8 mouse cellular contexts compared by ENCODE assay signal in genomic region chr1:75315456-75316365, GRCm38 (mm10). TPM values are rescaled to one million over a fixed set of nuclear protein-coding genes. Genes with fewer than 3 reads are reported as not detected.
A peak's percentile ranks its signal among the peaks of the same experiment; 100 is the strongest.
DNase-seq lines count a peak whose midpoint lies in the region; ATAC-seq and TF ChIP-seq lines count a peak whose summit lies in the region.

No protein-coding gene starts in this region.

- no peak for TF ChIP-seq POLR2A in kidney, adult 2 months (IDR thresholded peaks at IDR 0.05; ENCODE audit: low read depth, low read length)
- no peak for TF ChIP-seq POLR2A in cerebellum, adult 2 months (IDR thresholded peaks at IDR 0.05; ENCODE audit: borderline replicate concordance, insufficient read depth, low read length)

- no peaks in the 10 kb centered on the region for H3K4me1 ChIP-seq in kidney, adult 2 months (ENCODE audit: control insufficient read depth, insufficient read depth, low read length)
- H3K4me1 ChIP-seq in cerebellum, adult 2 months (ENCODE audit: control insufficient read depth, insufficient read depth, low read length), result no peaks in the 10 kb centered on the region
- H3K4me1 ChIP-seq in hindbrain, embryonic 12.5 days, result peaks cover 9% of the 10 kb centered on the region
- H3K4me1 ChIP-seq in midbrain, embryonic 11.5 days (ENCODE audit: control insufficient read depth, insufficient read depth, low read length), result peaks cover 9% of the 10 kb centered on the region

- no peaks in the 10 kb centered on the region for H3K9me3 ChIP-seq in hindbrain, embryonic 12.5 days (replicated peaks)
- H3K9me3 ChIP-seq in midbrain, embryonic 11.5 days (ENCODE audit: control insufficient read depth, low read length), result no peaks in the 10 kb centered on the region

- 83% methylated on average over 29 of the region's 29 CpGs for WGBS in kidney, adult 2 months
- 88% methylated on average over 29 of the region's 29 CpGs for WGBS in cerebellum, adult 2 months
- 86% methylated on average over 29 of the region's 29 CpGs for WGBS in hindbrain, embryonic 12.5 days
- 87% methylated on average over 29 of the region's 29 CpGs for whole genome bisulfite sequencing in midbrain, embryonic 11.5 days

- peak overlapping the region; percentile 78 for H3K4me3 ChIP-seq in kidney, adult 2 months (ENCODE audit: insufficient read depth, low read depth, low read length)
- peak overlapping the region; percentile 80 for H3K4me3 ChIP-seq in cerebellum, adult 2 months (replicated peaks; ENCODE audit: insufficient read depth, low read depth, low read length)
- H3K4me3 ChIP-seq in hindbrain, embryonic 12.5 days, result peak overlapping the region; percentile 69
- peak overlapping the region; percentile 58 for H3K4me3 ChIP-seq in midbrain, embryonic 11.5 days (ENCODE audit: low read depth, low read length)

- H3K36me3 ChIP-seq in kidney, adult 2 months (ENCODE audit: control insufficient read depth, insufficient read depth, low read length), result no peaks in the 10 kb centered on the region
- peaks cover 45% of the 10 kb centered on the region for H3K36me3 ChIP-seq in hindbrain, embryonic 12.5 days
- peaks cover 8% of the 10 kb centered on the region for H3K36me3 ChIP-seq in midbrain, embryonic 11.5 days (ENCODE audit: control insufficient read depth, insufficient read depth, low read length)

- peak overlapping the region; percentile 79 for H3K4me2 ChIP-seq in hindbrain, embryonic 12.5 days (replicated peaks)
- peak overlapping the region; percentile 77 for H3K4me2 ChIP-seq in midbrain, embryonic 11.5 days

- no peak for DNase-seq in kidney, adult 2 months
- DNase-seq in kidney, postnatal 25 days, result no peak
- DNase-seq in cerebellum, adult 2 months, result peak in 1 of 2 experiments; percentile 29
- DNase-seq in midbrain, embryonic 11.5 days (ENCODE audit: low spot score, missing footprints), result no peak
- no peak for DNase-seq in layer of hippocampus, postnatal 36 days
- DNase-seq in embryo, embryonic 10 days (ENCODE audit: low spot score), result no peak
- no peak for DNase-seq in spleen, postnatal 4 days (ENCODE audit: low spot score in 2 of 2)

- H3K27me3 ChIP-seq in kidney, adult 2 months (replicated peaks; ENCODE audit: control insufficient read depth, insufficient read depth, low read length), result no peaks in the 10 kb centered on the region
- H3K27me3 ChIP-seq in cerebellum, adult 2 months (ENCODE audit: control insufficient read depth, insufficient read depth, low read length), result no peaks in the 10 kb centered on the region
- no peaks in the 10 kb centered on the region for H3K27me3 ChIP-seq in hindbrain, embryonic 12.5 days
- H3K27me3 ChIP-seq in midbrain, embryonic 11.5 days (ENCODE audit: control insufficient read depth, insufficient read depth, low read length), result no peaks in the 10 kb centered on the region

- no peak for ATAC-seq in hindbrain, embryonic 12.5 days (ENCODE audit: low FRiP score)
- ATAC-seq in midbrain, embryonic 11.5 days (ENCODE audit: low FRiP score), result no peak

- no peak overlapping the region for H3K27ac ChIP-seq in kidney, adult 2 months (ENCODE audit: insufficient read depth, low read depth, low read length)
- H3K27ac ChIP-seq in cerebellum, adult 2 months (ENCODE audit: insufficient read depth, low read length), result no peak overlapping the region
- H3K27ac ChIP-seq in hindbrain, embryonic 12.5 days, result 0 out of 2 replicates have a peak overlapping the region, but pooled peaks have one; percentile 94
- H3K27ac ChIP-seq in midbrain, embryonic 11.5 days (ENCODE audit: low read depth, low read length), result no peak overlapping the region

- H3K9ac ChIP-seq in hindbrain, embryonic 12.5 days, result peak overlapping the region; percentile 73
- peak overlapping the region; percentile 79 for H3K9ac ChIP-seq in midbrain, embryonic 11.5 days (ENCODE audit: low read length)

- TF ChIP-seq CTCF in kidney, adult 2 months (conservative IDR thresholded peaks at IDR 0.05; ENCODE audit: insufficient read depth, insufficient read length, low read depth, low read length), result no peak
- TF ChIP-seq CTCF in cerebellum, adult 2 months (IDR thresholded peaks at IDR 0.05; ENCODE audit: borderline replicate concordance, insufficient read depth, low read depth, low read length), result no peak

RNA-seq across cellular contexts. Expression of gene Dnpep, which starts 2.1 kb away (rescaled TPM):
- polyA plus RNA-seq in kidney, adult 2 months (2012; rRNA removed), result 117 and 124 TPM in 2 replicates
- 87.0 and 87.1 TPM in 2 replicates for polyA plus RNA-seq in cerebellum, adult 2 months (2012; rRNA removed)
- polyA plus RNA-seq in hindbrain, embryonic 12.5 days (2016; fragmentation: Nextera tagmentation; extraction: Ambion mirVana), result 173 and 175 TPM in 2 replicates
- polyA plus RNA-seq in midbrain, embryonic 11.5 days (2014; fragmentation: Nextera tagmentation; extraction: Ambion mirVana), result 149 TPM in 2 replicates
- 10 to 100 TPM; 39.4 to 46.7 TPM for total RNA-seq in layer of hippocampus, postnatal 36 days (2021)

RNA-seq across cellular contexts. Expression of gene Resp18, which starts 37.5 kb away (rescaled TPM):
- polyA plus RNA-seq in kidney, adult 2 months (2012; rRNA removed), result 0.24 and 0.41 TPM in 2 replicates
- polyA plus RNA-seq in cerebellum, adult 2 months (2012; rRNA removed), result 226 and 275 TPM in 2 replicates
- polyA plus RNA-seq in hindbrain, embryonic 12.5 days (2016; fragmentation: Nextera tagmentation; extraction: Ambion mirVana), result 50.0 and 56.8 TPM in 2 replicates
- polyA plus RNA-seq in midbrain, embryonic 11.5 days (2014; fragmentation: Nextera tagmentation; extraction: Ambion mirVana), result 28.5 and 34.8 TPM in 2 replicates
- 100 to 1,000 TPM in 1 of 2 experiments, 10 to 100 TPM in 1; 81.7 to 106 TPM for total RNA-seq in layer of hippocampus, postnatal 36 days (2021)

RNA-seq across cellular contexts. Expression of gene Des, which starts 44.4 kb away (rescaled TPM):
- polyA plus RNA-seq in kidney, adult 2 months (2012; rRNA removed), result 17.0 and 32.1 TPM in 2 replicates
- 2.0 and 2.1 TPM in 2 replicates for polyA plus RNA-seq in cerebellum, adult 2 months (2012; rRNA removed)
- 2.3 and 10.5 TPM in 2 replicates for polyA plus RNA-seq in hindbrain, embryonic 12.5 days (2016; fragmentation: Nextera tagmentation; extraction: Ambion mirVana)
- 0.52 and 0.68 TPM in 2 replicates for polyA plus RNA-seq in midbrain, embryonic 11.5 days (2014; fragmentation: Nextera tagmentation; extraction: Ambion mirVana)
- 1 to 10 TPM in 1 of 2 experiments, under 1 TPM in 1; 0.72 to 1.1 TPM for total RNA-seq in layer of hippocampus, postnatal 36 days (2021)

RNA-seq across cellular contexts. Expression of gene Ptprn, which starts 51.4 kb away (rescaled TPM):
- 0.53 and 0.81 TPM in 2 replicates for polyA plus RNA-seq in kidney, adult 2 months (2012; rRNA removed)
- polyA plus RNA-seq in cerebellum, adult 2 months (2012; rRNA removed), result 172 and 180 TPM in 2 replicates
- polyA plus RNA-seq in hindbrain, embryonic 12.5 days (2016; fragmentation: Nextera tagmentation; extraction: Ambion mirVana), result 11.7 and 12.6 TPM in 2 replicates
- polyA plus RNA-seq in midbrain, embryonic 11.5 days (2014; fragmentation: Nextera tagmentation; extraction: Ambion mirVana), result 4.2 and 4.4 TPM in 2 replicates
- 100 to 1,000 TPM; 372 to 375 TPM for total RNA-seq in layer of hippocampus, postnatal 36 days (2021)

RNA-seq across cellular contexts. Expression of gene Speg, which starts 59.4 kb away (rescaled TPM):
- polyA plus RNA-seq in kidney, adult 2 months (2012; rRNA removed), result 34.6 and 43.9 TPM in 2 replicates
- polyA plus RNA-seq in cerebellum, adult 2 months (2012; rRNA removed), result 122 and 143 TPM in 2 replicates
- polyA plus RNA-seq in hindbrain, embryonic 12.5 days (2016; fragmentation: Nextera tagmentation; extraction: Ambion mirVana), result 19.1 and 19.7 TPM in 2 replicates
- polyA plus RNA-seq in midbrain, embryonic 11.5 days (2014; fragmentation: Nextera tagmentation; extraction: Ambion mirVana), result 13.4 and 15.2 TPM in 2 replicates
- total RNA-seq in layer of hippocampus, postnatal 36 days (2021), result 100 to 1,000 TPM; 166 to 180 TPM

Comparison
In these comparisons a context has a peak if more than half of its experiments do, and no peak if none do; other contexts are left out.
1. RNA of gene Resp18, which starts 37.5 kb away (polyA plus RNA-seq): 226 to 275 TPM in cerebellum, adult 2 months, 50.0 to 56.8 TPM in hindbrain, embryonic 12.5 days and 28.5 to 34.8 TPM in midbrain, embryonic 11.5 days; 0.24 to 0.41 TPM in kidney, adult 2 months; every median in the first group is over 10 times any median in the second.
2. Peak in every context shown above with its lines, with median percentiles within 50 percentile points of each other: H3K4me3 ChIP-seq.